Mouse (Mus musculus) bone marrow, adult 2 months (tissue): Measurements from ENCODE around the gene Rtraf. TPM values are rescaled to one million over a fixed set of nuclear protein-coding genes. Genes with fewer than 3 reads are reported as not detected.

ENCODE experiments used
- H3K27ac ChIP-seq: fragments of 200-500 bp; 2 replicates; pipeline ENCODE4 v1.5.1; 2012; ENCODE audit warnings: low read depth, mild to moderate bottlenecking, control low read depth, inconsistent platforms, low read length; ENCODE audit not compliant: control insufficient read depth, poor library complexity, insufficient read depth
- H3K4me1 ChIP-seq: fragments of 200-500 bp; 2 replicates; pipeline ENCODE4 v1.6.1; 2011; ENCODE audit warnings: low read length; ENCODE audit not compliant: control insufficient read depth, insufficient read depth
- H3K4me3 ChIP-seq: fragments of 200-500 bp; replicated peaks from 2 replicates; pipeline ENCODE3; 2011; ENCODE audit warnings: mild to moderate bottlenecking, low read depth, low read length, control low read depth; ENCODE audit not compliant: control insufficient read depth
- CTCF ChIP-seq: fragments of 200-500 bp; IDR thresholded peaks from 2 replicates; pipeline ENCODE4 v1.5.1; 2011; ENCODE audit warnings: low read length, control low read depth; ENCODE audit not compliant: control insufficient read depth, insufficient read depth
- POLR2A ChIP-seq: fragments of 200-500 bp; IDR thresholded peaks from 2 replicates; pipeline ENCODE4 v1.6.1; 2011; ENCODE audit warnings: low read depth, mild to moderate bottlenecking, control low read depth, low read length, borderline replicate concordance; ENCODE audit not compliant: control insufficient read depth
- WGBS: fragments of 180-500 bp; shearing (Covaris S2); methylation state at CpG from one replicate; pipeline ENCODE4 v1.1.7; 2018; 5-methylcytosine and 5-hydroxymethylcytosine counted together
- polyA plus RNA-seq: library from polyadenylated mRNA; stranded (reverse); fragments of >200 nt; gene quantifications from 2 replicates; pipeline ENCODE4 v1.2.4, GENCODE M21; 2011; ENCODE audit warnings: low replicate concordance; ENCODE audit not compliant: missing spikeins, insufficient read depth, insufficient read length

The Rtraf gene
- polyA plus RNA-seq, 1 experiment, result 94.5 TPM

DNA sequence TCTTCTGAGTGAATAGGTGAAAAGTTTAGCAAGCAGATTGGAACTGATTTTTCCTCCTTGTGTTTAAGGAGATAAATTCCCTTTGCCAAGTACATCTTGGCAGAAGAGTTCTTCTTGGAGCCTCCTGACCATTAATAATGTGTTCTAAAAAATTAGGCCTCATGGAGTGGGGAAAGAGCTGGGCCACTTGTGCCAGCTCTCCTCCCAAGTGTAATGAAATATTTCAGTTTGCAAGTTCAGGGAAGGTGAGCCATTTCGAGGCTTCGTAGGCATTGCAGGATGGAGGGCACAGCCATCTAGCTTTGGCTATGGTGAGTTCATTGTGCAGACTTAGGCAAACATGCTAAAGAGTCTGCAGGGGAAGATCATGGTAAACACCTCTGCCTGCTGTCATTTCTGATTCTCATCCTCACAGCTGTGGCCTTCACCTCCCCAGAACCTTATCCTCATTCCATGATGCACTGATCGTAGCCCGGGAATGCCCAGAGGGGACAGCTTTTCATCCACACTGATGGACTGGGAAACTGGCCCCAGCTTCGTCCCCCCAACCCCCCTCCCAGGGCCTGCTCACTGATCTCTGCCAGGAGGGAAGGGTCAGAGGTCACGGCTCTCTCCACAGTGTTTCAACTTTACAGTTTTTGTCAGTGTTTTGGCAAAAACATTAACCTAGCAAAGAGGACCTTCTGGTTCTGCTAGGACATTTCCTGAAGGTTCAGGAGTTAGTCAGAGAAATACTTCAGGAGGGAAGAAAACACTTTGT lies 54.0 kb downstream of the Rtraf start:
- Histone ChIP-seq H3K4me3 (no peak overlapping the region), H3K27ac (no peak overlapping the region), H3K4me1 (no peaks in the 10 kb centered on the region; the same call in 1 of the 2 replicates)
- TF ChIP-seq POLR2A (no peak), CTCF (no peak)
- 82% methylated on average over 6 of the region's 6 CpGs for WGBS

DNA sequence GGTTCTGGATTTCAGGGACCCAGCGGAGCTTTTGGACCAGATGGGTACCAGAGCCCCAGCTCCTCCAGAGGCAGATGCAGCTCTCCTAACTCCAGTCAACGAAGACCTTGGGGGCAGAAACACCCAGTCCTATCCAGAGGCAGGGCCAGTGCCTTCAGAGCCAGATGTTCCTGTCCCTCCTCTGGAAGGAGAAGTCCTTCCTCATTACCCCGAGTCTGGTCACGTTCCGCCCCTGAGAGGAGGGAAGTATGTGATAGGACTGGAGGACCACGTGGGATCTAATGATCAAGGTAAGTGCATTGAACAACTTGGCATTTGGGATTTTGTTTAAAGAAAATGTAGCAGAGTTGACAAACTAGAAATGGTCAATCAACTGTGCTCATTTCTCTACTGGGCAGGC lies 55.0 kb downstream of the Rtraf start:
- whole genome bisulfite sequencing, result 70% methylated on average over 6 of the region's 6 CpGs
- Histone ChIP-seq H3K4me3 (no peak overlapping the region), H3K4me1 (no peaks in the 10 kb centered on the region; the same call in 1 of the 2 replicates), H3K27ac (no peak overlapping the region)
- no peak for TF ChIP-seq CTCF

DNA sequence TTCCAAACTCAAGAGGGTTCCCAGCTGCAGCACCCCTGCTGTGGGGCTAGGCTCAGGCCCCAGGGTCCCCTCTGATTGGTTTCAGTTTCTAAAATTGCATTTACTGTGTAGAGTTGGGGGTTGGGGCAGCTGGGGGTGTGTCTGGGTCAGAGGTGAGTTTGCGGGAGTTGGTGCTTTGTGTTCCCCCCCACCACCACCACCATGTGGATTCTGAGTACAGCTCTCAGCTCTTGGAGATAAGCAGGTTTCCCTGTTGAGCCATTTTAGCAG lies 57.3 kb downstream of the Rtraf start:
- Histone ChIP-seq H3K27ac (no peak overlapping the region), H3K4me1 (no peaks in the 10 kb centered on the region)
- 54% methylated on average over 1 of the region's 1 CpGs for WGBS

DNA sequence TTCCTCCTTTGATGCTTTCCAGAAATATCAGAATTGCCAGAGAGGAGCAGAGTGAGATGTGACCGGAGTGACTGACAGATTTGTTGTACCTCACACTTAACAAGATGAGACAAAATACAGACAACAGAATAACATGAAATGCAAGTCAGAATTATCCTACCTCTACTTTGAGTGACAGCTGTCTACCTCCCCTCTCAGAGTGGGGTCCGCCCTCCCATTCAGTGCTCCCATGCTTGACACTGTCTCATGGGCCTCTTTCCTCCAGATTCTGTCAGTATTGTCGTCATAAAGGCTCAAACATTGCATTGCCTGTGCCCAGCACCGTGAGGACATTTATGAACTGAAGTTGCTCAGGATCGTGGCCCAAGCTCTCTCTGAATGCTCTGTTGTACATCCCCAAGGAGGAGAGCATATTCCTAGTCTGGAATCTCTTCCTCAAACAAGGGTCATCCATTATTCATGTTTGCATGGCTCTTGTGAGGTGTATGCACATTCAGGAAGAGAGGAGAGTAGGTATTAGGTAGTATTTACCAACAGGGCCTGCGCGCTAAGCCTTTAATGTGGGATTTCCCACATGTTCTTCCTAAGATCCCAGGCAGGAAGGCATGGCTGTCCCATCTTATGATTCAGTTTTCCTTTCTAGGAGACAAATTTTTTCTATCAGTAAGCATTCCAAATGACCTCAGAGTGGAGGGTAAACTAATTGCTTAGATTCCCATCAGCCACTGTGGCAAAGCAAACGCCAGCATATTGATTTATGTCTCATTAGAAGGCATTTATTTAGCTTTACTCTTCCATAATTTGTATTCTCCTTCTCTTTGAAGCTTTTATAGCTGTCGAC lies 57.9 kb downstream of the Rtraf start:
- Histone ChIP-seq H3K4me3 (no peak overlapping the region), H3K27ac (no peak overlapping the region), H3K4me1 (no peaks in the 10 kb centered on the region)
- WGBS, result 80% methylated on average over 9 of the region's 9 CpGs
- TF ChIP-seq POLR2A, result no peak
- TF ChIP-seq CTCF, result no peak

More for the DNA sequence above, 57.3 kb downstream of the Rtraf start:
- TF ChIP-seq CTCF (no peak), POLR2A (no peak)
- H3K4me3 ChIP-seq, result no peak overlapping the region

DNA sequence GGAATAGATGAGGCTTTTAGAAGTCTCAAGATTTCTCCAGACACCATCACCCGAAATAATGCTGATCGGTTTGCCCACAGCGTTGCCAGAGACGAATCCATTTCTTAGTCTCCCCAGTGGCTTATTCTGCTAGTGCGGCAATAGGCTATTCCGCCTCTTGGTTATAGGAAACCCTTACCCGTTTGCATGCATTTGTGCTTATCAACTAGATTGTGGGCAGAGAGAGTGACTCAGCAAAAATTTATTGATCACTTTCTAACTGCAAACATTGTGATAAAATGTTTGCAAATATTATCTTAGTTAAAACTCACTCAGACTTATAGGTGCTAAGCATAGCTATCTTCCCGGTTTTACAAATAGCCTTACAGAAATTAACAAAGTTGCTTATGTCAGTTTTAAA lies 59.3 kb downstream of the Rtraf start:
- WGBS, result 58% methylated on average over 8 of the region's 8 CpGs
- no peaks in the 10 kb centered on the region; the same call in 1 of the 2 replicates for H3K4me1 ChIP-seq
- no peak overlapping the region for H3K4me3 ChIP-seq
- H3K27ac ChIP-seq, result no peak overlapping the region
- no peak for TF ChIP-seq POLR2A
- no peak for TF ChIP-seq CTCF

DNA sequence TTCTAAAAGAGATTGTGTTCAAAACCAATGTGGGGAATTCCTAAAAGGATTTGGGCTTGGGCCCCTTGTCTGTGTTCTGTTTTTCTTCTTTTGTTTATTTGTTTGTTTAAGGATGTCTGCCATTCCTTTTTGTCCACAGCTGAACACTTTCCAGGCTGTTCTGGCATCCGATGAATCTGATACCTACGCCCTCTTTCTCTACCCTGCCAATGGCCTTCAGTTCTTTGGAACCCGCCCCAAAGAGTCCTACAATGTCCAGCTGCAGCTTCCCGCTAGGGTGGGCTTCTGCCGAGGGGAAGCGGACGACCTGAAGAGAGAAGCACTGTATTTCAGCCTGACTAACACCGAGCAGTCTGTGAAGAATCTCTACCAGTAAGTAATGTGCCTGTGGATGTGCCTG lies 60.1 kb downstream of the Rtraf start:
- Histone ChIP-seq H3K4me3 (no peak overlapping the region), H3K27ac (no peak overlapping the region), H3K4me1 (no peaks in the 10 kb centered on the region; the same call in 1 of the 2 replicates)
- WGBS, result 85% methylated on average over 8 of the region's 8 CpGs
- TF ChIP-seq CTCF (no peak), POLR2A (no peak)

DNA sequence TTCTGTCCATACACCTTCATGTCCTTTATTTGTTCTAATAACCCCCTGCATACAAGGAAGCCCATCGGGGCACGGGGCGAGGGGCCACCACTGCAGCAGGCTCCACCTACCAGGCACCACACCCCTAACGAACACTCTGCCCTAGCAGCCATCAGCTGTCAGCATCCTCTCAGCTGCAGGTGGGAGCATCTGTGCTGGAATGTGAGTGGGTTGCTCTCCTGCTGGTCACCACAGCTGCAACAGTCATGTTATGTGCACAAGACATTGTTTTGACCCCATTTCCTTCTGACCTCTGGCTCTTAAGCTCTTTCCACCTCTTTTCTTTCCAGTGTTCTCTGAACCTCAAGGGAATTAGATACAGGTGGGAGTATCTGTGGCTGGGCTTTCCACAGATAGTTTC lies 61.6 kb downstream of the Rtraf start:
- 71% methylated on average over 4 of the region's 4 CpGs for WGBS
- no peak overlapping the region for H3K4me3 ChIP-seq
- TF ChIP-seq CTCF, result no peak
- TF ChIP-seq POLR2A, result no peak
- H3K27ac ChIP-seq, result no peak overlapping the region
- H3K4me1 ChIP-seq, result no peaks in the 10 kb centered on the region; the same call in 1 of the 2 replicates

Other genes with a start within 250 kb of the Rtraf start
- gene Gm2237, start 238.7 kb downstream of the Rtraf start, polyA plus RNA-seq, result not detected in 2 replicates
- gene Gm5458, start 221.2 kb downstream of the Rtraf start, polyA plus RNA-seq, result not detected in 2 replicates
- gene Nid2, start 72.6 kb downstream of the Rtraf start, polyA plus RNA-seq, result 1.3 and 3.2 TPM in 2 replicates
- gene Gng2, start 153.8 kb upstream of the Rtraf start, polyA plus RNA-seq, result 8.7 and 23.1 TPM in 2 replicates